Mouse (Mus musculus) kidney, postnatal 0 days (tissue): ENCODE measurements around the gene Ccdc136. TPM values are rescaled to one million over a fixed set of nuclear protein-coding genes. Genes with fewer than 3 reads are reported as not detected.

Experiments
- ATAC-seq: fragments of 200-750 bp; cut with Nextera tagmentation; replicated peaks from 2 replicates; pipeline ENCODE4 v1.8.0; 2017; ENCODE audit warnings: low read depth, moderate number of reproducible peaks, moderate TSS enrichment, moderate library complexity; ENCODE audit not compliant: low FRiP score
- DNase-seq: peaks from one replicate; pipeline ENCODE4 v3.0.0-alpha.2; 2016; ENCODE audit warnings: low spot score
- H3K27ac ChIP-seq: fragments of 300-500 bp; sonication (generic); 2 replicates; pipeline ENCODE4 v1.5.1; 2014; ENCODE audit warnings: mild to moderate bottlenecking
- H3K27me3 ChIP-seq: fragments of 300-500 bp; sonication (generic); 2 replicates; pipeline ENCODE4 v1.6.1; 2014; ENCODE audit warnings: low read length, mixed read lengths; ENCODE audit not compliant: insufficient read depth
- H3K36me3 ChIP-seq: fragments of 300-500 bp; sonication (generic); 2 replicates; pipeline ENCODE4 v1.6.1; 2014; ENCODE audit warnings: low read length, mixed read lengths; ENCODE audit not compliant: insufficient read depth
- H3K4me1 ChIP-seq: fragments of 300-500 bp; sonication (generic); replicated peaks from 2 replicates; pipeline ENCODE4 v1.6.1; 2014; ENCODE audit warnings: antibody characterized with exemption, low read length, mixed read lengths; ENCODE audit not compliant: insufficient read depth
- H3K4me2 ChIP-seq: fragments of 300-500 bp; sonication (generic); 2 replicates; pipeline ENCODE4 v1.6.1; 2014; ENCODE audit warnings: mild to moderate bottlenecking, low read length, moderate library complexity, mixed read lengths
- H3K4me3 ChIP-seq: fragments of 300-500 bp; sonication (generic); replicated peaks from 2 replicates; pipeline ENCODE4 v1.5.1; 2014; ENCODE audit warnings: low read depth, low read length
- H3K9ac ChIP-seq: fragments of 300-500 bp; sonication (generic); 2 replicates; pipeline ENCODE4 v1.6.1; 2014; ENCODE audit warnings: low read depth, low read length
- H3K9me3 ChIP-seq: fragments of 300-500 bp; sonication (generic); replicated peaks from 2 replicates; pipeline ENCODE4 v1.6.1; 2016; ENCODE audit warnings: low read length, inconsistent platforms, mixed read lengths
- CTCF ChIP-seq: IDR thresholded peaks from 2 replicates; pipeline ENCODE4 v1.5.1; 2016; ENCODE audit warnings: antibody characterized with exemption, low read depth, mild to moderate bottlenecking, moderate library complexity
- WGBS: fragments of 180-500 bp; shearing (Covaris S2); extraction: QIAGEN DNeasy Blood & Tissue Kit; methylation state at CpG from one replicate; pipeline ENCODE4 v1.1.7; 2014; 5-methylcytosine and 5-hydroxymethylcytosine counted together
- polyA plus RNA-seq: library from polyadenylated mRNA; unstranded; fragments of >200 nt; fragmentation: Nextera tagmentation; extraction: Ambion mirVana; gene quantifications from 2 replicates; pipeline ENCODE4 v1.2.1, GENCODE M21; 2015

Gene Ccdc136
- polyA plus RNA-seq, 1 experiment from 2014 or later, result 13.8 TPM

- no peak overlapping the region for H3K27ac ChIP-seq
- H3K27me3 ChIP-seq, result no peaks in the 10 kb centered on the region
- ATAC-seq, result no peak
- H3K4me2 ChIP-seq, result no peak overlapping the region
- H3K4me3 ChIP-seq, result no peak overlapping the region
- DNase-seq, result no peak
- 58% methylated on average over 5 of the region's 5 CpGs for WGBS
- H3K36me3 ChIP-seq, result peaks cover 11% of the 10 kb centered on the region; the same call in 1 of the 2 replicates
- no peak overlapping the region for H3K9ac ChIP-seq
- H3K9me3 ChIP-seq, result no peaks in the 10 kb centered on the region
- 0 out of 2 replicates have a peak, but pooled peaks cover 3% of the 10 kb centered on the region for H3K4me1 ChIP-seq
- TF ChIP-seq CTCF, result no peak
These were observed 43.3 kb upstream of the Ccdc136 start for GRCm38 (mm10) chr6:29352816-29353215.

DNA sequence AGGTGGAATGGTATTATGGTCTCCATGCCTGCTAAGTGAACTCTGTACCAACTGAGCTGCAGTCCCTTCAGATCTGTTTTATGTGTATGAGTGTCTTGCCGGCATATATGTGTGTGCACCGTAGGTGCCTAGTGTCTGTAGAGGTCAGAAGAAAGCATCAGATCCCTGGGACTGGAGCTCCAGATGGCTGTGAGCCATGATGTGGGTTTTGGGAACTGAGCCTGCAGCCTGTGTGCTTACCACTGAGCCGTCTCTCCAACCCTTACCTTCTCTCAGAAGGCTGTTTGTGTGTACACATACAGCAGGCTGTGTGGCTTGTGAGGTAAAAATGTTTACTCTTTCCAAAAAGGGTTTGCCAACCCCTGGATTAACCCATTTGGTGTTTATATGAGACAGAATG, 36.7 kb upstream of the Ccdc136 start:
- ATAC-seq, result no peak
- H3K27me3 ChIP-seq, result no peaks in the 10 kb centered on the region
- no peaks in the 10 kb centered on the region for H3K4me1 ChIP-seq
- no peaks in the 10 kb centered on the region for H3K9me3 ChIP-seq
- H3K4me3 ChIP-seq, result no peak overlapping the region
- TF ChIP-seq CTCF, result no peak
- H3K36me3 ChIP-seq, result peaks cover 38% of the 10 kb centered on the region
- DNase-seq, result no peak
- no peak overlapping the region for H3K27ac ChIP-seq
- 91% methylated on average over 3 of the region's 3 CpGs for WGBS
- H3K4me2 ChIP-seq, result no peak overlapping the region
- H3K9ac ChIP-seq, result no peak overlapping the region

- H3K9me3 ChIP-seq, result no peaks in the 10 kb centered on the region
- ATAC-seq, result no peak
- H3K36me3 ChIP-seq, result peaks cover 38% of the 10 kb centered on the region
- 84% methylated on average over 6 of the region's 6 CpGs for WGBS
- H3K27ac ChIP-seq, result no peak overlapping the region
- H3K27me3 ChIP-seq, result no peaks in the 10 kb centered on the region
- no peak for DNase-seq
- H3K9ac ChIP-seq, result no peak overlapping the region
- no peaks in the 10 kb centered on the region for H3K4me1 ChIP-seq
- TF ChIP-seq CTCF, result no peak
- H3K4me3 ChIP-seq, result no peak overlapping the region
- H3K4me2 ChIP-seq, result no peak overlapping the region
These were observed 35.9 kb upstream of the Ccdc136 start for GRCm38 (mm10) chr6:29360211-29360610.

DNA sequence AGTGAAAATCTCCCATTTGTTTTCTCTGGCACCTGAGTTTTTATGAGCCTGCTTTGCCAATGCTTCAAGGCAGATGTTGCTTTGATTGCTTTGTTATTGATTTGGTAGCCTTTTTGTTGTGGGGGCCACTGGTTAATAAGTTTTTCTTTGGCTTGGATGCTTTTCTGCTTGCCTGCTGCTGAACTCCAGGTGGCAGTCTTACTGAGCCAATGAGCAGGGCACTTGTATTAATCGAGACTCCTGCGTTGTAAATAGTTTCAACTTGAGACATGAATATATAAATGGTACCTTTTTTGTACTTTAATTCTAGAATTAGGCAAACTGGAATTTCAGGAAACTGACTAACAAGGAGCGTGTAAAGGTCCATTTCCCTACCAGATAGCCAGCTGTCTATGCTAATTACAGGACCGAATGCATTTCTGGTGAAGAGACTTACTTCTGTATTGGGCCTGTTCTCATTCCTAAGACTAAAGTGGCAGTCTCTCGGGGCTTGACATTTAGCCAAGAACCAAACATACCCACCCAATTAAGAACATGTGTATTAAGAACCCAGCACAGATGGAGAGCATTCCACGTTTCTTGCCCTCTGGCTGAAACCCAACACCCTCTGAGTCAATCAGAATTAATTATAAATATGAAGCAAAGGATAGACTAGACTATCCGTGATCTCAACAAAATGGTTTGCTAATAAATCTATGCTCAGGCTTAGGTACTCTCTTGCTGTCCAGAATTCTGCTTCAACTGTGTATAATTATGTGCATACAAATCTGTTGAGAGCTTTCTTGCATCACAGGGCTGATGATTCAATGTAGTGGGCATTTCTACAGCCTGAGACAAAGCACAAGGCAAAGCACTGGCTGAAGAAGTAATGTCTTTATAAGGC, 33.6 kb upstream of the Ccdc136 start:
- no peak overlapping the region for H3K4me3 ChIP-seq
- DNase-seq, result peak; percentile 9
- TF ChIP-seq CTCF, result peak; percentile 54
- no peak overlapping the region for H3K9ac ChIP-seq
- H3K36me3 ChIP-seq, result peaks cover 47% of the 10 kb centered on the region
- no peaks in the 10 kb centered on the region for H3K27me3 ChIP-seq
- no peak overlapping the region for H3K4me2 ChIP-seq
- no peak for ATAC-seq
- H3K27ac ChIP-seq, result no peak overlapping the region
- 70% methylated on average over 7 of the region's 7 CpGs for WGBS
- H3K4me1 ChIP-seq, result no peaks in the 10 kb centered on the region
- no peaks in the 10 kb centered on the region for H3K9me3 ChIP-seq

GRCm38 (mm10) chr6:29363129-29363515, 33.0 kb upstream of the Ccdc136 start:
- Histone ChIP-seq H3K4me1 (no peaks in the 10 kb centered on the region), H3K9ac (no peak overlapping the region), H3K4me3 (no peak overlapping the region), H3K9me3 (no peaks in the 10 kb centered on the region), H3K27me3 (no peaks in the 10 kb centered on the region), H3K4me2 (no peak overlapping the region), H3K27ac (no peak overlapping the region), H3K36me3 (peaks cover 42% of the 10 kb centered on the region)
- TF ChIP-seq CTCF, result no peak
- WGBS, result 79% methylated on average over 3 of the region's 3 CpGs
- no peak for ATAC-seq
- DNase-seq, result no peak

GRCm38 (mm10) chr6:29365277-29365676, 30.8 kb upstream of the Ccdc136 start:
- no peaks in the 10 kb centered on the region for H3K4me1 ChIP-seq
- no peak overlapping the region for H3K27ac ChIP-seq
- H3K4me2 ChIP-seq, result no peak overlapping the region
- peaks cover 34% of the 10 kb centered on the region for H3K36me3 ChIP-seq
- no peak for DNase-seq
- TF ChIP-seq CTCF, result no peak
- H3K9ac ChIP-seq, result no peak overlapping the region
- WGBS, result 88% methylated on average over 1 of the region's 1 CpGs
- no peaks in the 10 kb centered on the region for H3K9me3 ChIP-seq
- no peaks in the 10 kb centered on the region for H3K27me3 ChIP-seq
- no peak for ATAC-seq
- H3K4me3 ChIP-seq, result no peak overlapping the region
